Mouse (Mus musculus): ENCODE data around the gene Ston2. TPM values are rescaled to one million over a fixed set of nuclear protein-coding genes. Genes with fewer than 3 reads are reported as not detected.

Gene Ston2
- polyA plus RNA-seq, 1 experiment = 11.3 TPM

DNA sequence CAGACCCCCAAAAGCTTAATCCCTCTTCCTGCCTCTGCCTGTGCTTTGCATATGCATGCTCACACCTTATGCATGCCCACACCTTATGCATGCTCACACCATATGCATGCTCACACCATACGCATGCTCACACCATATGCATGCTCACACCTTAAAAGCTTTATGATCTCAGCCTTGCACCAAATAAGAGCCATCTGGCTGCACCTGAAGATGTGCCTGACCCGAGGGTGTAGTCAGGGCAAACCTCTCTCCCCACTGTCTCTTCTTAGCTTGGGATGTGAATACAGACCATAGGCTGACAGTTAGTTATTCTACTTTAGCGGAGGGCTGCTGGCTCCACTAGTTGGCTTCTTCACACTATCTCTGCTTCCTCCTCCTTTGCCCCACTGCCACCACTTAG lies 105.1 kb downstream of the Ston2 start:
- no peak for TF ChIP-seq POLR2A (IDR thresholded peaks at IDR 0.05; ENCODE audit: extremely low read depth, insufficient read depth, low read length)
- TF ChIP-seq CTCF (IDR thresholded peaks at IDR 0.05; ENCODE audit: extremely low read depth, insufficient read depth, low read length) = no peak
- no peaks in the 10 kb centered on the region; the same call in 1 of the 2 replicates for H3K4me1 ChIP-seq (ENCODE audit: control insufficient read depth, insufficient read depth, low read length)
- no peak overlapping the region for H3K4me3 ChIP-seq (ENCODE audit: insufficient read depth, low read length)
- H3K27ac ChIP-seq (ENCODE audit: insufficient read depth, low read length) = no peak overlapping the region

DNA sequence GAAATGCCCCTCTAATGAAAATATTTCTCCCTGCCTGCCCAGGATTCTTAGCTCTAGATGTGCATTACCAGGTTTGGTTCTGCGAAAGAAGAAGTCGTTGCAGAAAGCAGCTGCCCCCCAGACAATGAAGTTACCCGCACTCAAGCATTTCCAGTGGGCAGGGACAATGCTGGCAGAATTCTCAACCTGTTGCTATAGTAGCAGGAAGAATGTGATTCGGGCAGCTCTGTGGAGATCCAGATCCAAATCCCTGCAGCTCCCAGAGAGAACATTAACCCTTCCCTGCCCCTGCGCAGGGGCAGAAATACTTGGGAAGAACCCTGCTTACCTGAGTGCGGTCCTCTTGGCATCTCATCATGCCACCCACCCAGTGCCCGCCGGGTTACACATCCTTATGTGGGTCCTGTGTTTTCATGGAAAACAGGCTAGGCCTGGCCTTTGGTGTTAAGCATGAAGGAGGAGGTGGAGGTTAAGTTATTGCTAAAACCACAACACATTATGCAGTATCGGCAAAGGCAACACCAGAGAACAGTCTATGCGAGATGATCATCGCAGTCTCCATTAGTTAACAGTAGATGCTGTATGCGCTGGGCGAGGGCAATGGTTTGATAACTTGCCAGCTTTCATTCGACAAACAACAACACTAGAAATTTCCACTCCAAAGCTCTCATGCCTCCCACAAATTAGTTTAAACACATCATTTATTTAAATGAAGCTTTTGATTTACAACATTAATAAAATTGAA lies 108.7 kb downstream of the Ston2 start:
- no peak overlapping the region for H3K27ac ChIP-seq (ENCODE audit: insufficient read depth, low read length)
- no peak overlapping the region for H3K4me3 ChIP-seq (ENCODE audit: insufficient read depth, low read length)
- no peak for TF ChIP-seq CTCF (IDR thresholded peaks at IDR 0.05; ENCODE audit: extremely low read depth, insufficient read depth, low read length)
- TF ChIP-seq POLR2A (IDR thresholded peaks at IDR 0.05; ENCODE audit: extremely low read depth, insufficient read depth, low read length) = no peak
- no peaks in the 10 kb centered on the region; the same call in 1 of the 2 replicates for H3K4me1 ChIP-seq (ENCODE audit: control insufficient read depth, insufficient read depth, low read length)

- TF ChIP-seq POLR2A (IDR thresholded peaks at IDR 0.05; ENCODE audit: extremely low read depth, insufficient read depth, low read length) (no peak), CTCF (IDR thresholded peaks at IDR 0.05; ENCODE audit: extremely low read depth, insufficient read depth, low read length) (no peak)
Measured at GRCm38 (mm10) chr12:91675937-91676336, 112.2 kb downstream of the Ston2 start.

DNA sequence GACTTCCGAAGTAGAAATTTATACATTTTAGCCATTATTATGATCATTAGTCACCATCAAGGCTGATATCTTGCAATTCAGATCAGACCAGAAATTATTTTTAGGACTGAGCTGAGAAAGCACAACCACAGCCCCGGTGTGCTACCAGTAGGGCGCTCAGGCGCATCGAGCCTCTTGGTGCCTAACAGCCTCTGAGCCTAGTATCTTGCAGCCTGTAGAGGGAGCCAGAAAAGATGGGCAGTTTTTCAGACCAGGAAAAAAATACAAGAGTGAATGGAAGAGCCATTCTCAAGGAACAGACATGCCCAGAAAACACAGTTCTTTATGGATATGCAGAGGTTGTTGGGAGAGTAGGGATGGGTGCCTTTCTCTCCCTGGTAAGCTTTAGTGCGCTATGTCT lies 115.0 kb downstream of the Ston2 start:
- no peak for TF ChIP-seq POLR2A (IDR thresholded peaks at IDR 0.05; ENCODE audit: extremely low read depth, insufficient read depth, low read length)
- peak; percentile 24; the same call in 1 of the 2 replicates for TF ChIP-seq CTCF (IDR thresholded peaks at IDR 0.05; ENCODE audit: extremely low read depth, insufficient read depth, low read length)
- no peak overlapping the region for H3K27ac ChIP-seq (ENCODE audit: insufficient read depth, low read length)
- no peak overlapping the region for H3K4me3 ChIP-seq (ENCODE audit: insufficient read depth, low read length)
- H3K4me1 ChIP-seq (ENCODE audit: control insufficient read depth, insufficient read depth, low read length) = no peaks in the 10 kb centered on the region

More at GRCm38 (mm10) chr12:91675937-91676336, 112.2 kb downstream of the Ston2 start:
- no peak overlapping the region for H3K27ac ChIP-seq (ENCODE audit: insufficient read depth, low read length)
- no peak overlapping the region for H3K4me3 ChIP-seq (ENCODE audit: insufficient read depth, low read length)
- H3K4me1 ChIP-seq (ENCODE audit: control insufficient read depth, insufficient read depth, low read length) = no peaks in the 10 kb centered on the region

- Histone ChIP-seq H3K27ac (ENCODE audit: insufficient read depth, low read length) (no peak overlapping the region), H3K4me1 (ENCODE audit: control insufficient read depth, insufficient read depth, low read length) (peaks cover 1% of the 10 kb centered on the region; the same call in 1 of the 2 replicates), H3K4me3 (ENCODE audit: insufficient read depth, low read length) (no peak overlapping the region)
- TF ChIP-seq CTCF (IDR thresholded peaks at IDR 0.05; ENCODE audit: extremely low read depth, insufficient read depth, low read length) (no peak), POLR2A (IDR thresholded peaks at IDR 0.05; ENCODE audit: extremely low read depth, insufficient read depth, low read length) (no peak)
Measured at GRCm38 (mm10) chr12:91672528-91672927, 115.7 kb downstream of the Ston2 start.

GRCm38 (mm10) chr12:91668529-91669245 lies 119.5 kb downstream of the Ston2 start:
- Histone ChIP-seq H3K4me3 (ENCODE audit: insufficient read depth, low read length) (no peak overlapping the region), H3K27ac (ENCODE audit: insufficient read depth, low read length) (no peak overlapping the region), H3K4me1 (ENCODE audit: control insufficient read depth, insufficient read depth, low read length) (peaks cover 3% of the 10 kb centered on the region; the same call in 1 of the 2 replicates)
- TF ChIP-seq POLR2A (IDR thresholded peaks at IDR 0.05; ENCODE audit: extremely low read depth, insufficient read depth, low read length) = no peak
- TF ChIP-seq CTCF (IDR thresholded peaks at IDR 0.05; ENCODE audit: extremely low read depth, insufficient read depth, low read length) = no peak

- Histone ChIP-seq H3K27ac (ENCODE audit: insufficient read depth, low read length) (no peak overlapping the region), H3K4me1 (ENCODE audit: control insufficient read depth, insufficient read depth, low read length) (peaks cover 3% of the 10 kb centered on the region; the same call in 1 of the 2 replicates), H3K4me3 (ENCODE audit: insufficient read depth, low read length) (no peak overlapping the region)
- TF ChIP-seq POLR2A (IDR thresholded peaks at IDR 0.05; ENCODE audit: extremely low read depth, insufficient read depth, low read length) (no peak), CTCF (IDR thresholded peaks at IDR 0.05; ENCODE audit: extremely low read depth, insufficient read depth, low read length) (no peak)
Measured at GRCm38 (mm10) chr12:91667741-91668140, 120.4 kb downstream of the Ston2 start.

DNA sequence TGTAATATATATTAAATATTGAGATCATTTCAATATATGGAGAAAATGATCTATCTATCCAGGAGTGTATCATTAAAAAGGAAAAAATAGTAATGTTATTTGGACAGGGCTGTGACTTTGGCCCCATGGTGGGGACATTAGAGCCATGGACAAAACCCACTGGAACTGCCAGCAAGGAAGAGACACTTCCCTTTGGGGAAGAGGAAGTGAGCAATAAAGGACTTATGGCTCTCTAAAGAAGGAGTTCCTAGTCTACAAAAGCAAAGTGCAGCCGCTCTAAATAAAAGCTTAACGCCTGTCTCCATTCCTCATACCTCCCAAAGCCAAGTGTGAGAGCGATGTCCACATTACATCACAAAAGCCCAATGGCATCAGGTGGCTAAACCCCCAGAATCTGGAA lies 121.6 kb downstream of the Ston2 start:
- TF ChIP-seq CTCF (IDR thresholded peaks at IDR 0.05; ENCODE audit: extremely low read depth, insufficient read depth, low read length) (no peak), POLR2A (IDR thresholded peaks at IDR 0.05; ENCODE audit: extremely low read depth, insufficient read depth, low read length) (no peak)
- H3K4me1 ChIP-seq (ENCODE audit: control insufficient read depth, insufficient read depth, low read length) = peaks cover 3% of the 10 kb centered on the region; the same call in 1 of the 2 replicates
- H3K27ac ChIP-seq (ENCODE audit: insufficient read depth, low read length) = no peak overlapping the region
- no peak overlapping the region for H3K4me3 ChIP-seq (ENCODE audit: insufficient read depth, low read length)

DNA sequence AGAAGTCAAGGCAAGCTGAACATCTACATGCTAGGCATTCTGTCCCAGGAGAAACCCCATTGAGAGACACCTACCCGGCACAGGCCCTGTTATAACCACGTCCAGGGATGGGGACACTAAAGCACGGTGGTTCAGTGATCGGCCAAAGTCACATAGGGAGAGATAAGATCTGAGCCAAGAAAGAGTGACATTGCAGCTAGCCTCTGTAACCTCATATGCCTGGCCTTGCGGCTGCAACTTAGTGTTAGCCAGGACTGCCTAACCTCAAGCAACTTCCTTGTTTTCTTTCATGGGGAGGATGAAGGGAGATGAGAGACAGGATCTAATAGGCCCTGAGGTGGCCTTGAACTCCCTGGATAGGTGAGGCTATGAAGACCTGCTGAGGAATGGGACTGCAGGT lies 122.8 kb downstream of the Ston2 start:
- Histone ChIP-seq H3K4me3 (ENCODE audit: insufficient read depth, low read length) (no peak overlapping the region), H3K27ac (ENCODE audit: insufficient read depth, low read length) (no peak overlapping the region), H3K4me1 (ENCODE audit: control insufficient read depth, insufficient read depth, low read length) (peaks cover 3% of the 10 kb centered on the region; the same call in 1 of the 2 replicates)
- TF ChIP-seq CTCF (IDR thresholded peaks at IDR 0.05; ENCODE audit: extremely low read depth, insufficient read depth, low read length) (no peak), POLR2A (IDR thresholded peaks at IDR 0.05; ENCODE audit: extremely low read depth, insufficient read depth, low read length) (no peak)

Measured in cortical plate, adult 2 months (tissue).